Mouse (Mus musculus) CH12.LX (cell line): ENCODE results near the gene Troap. TPM values are rescaled to one million over a fixed set of nuclear protein-coding genes. Genes with fewer than 3 reads are reported as not detected.

Experiments used
- DNase-seq: peaks from one replicate; pipeline ENCODE4 v3.0.0-alpha.2; 2013; ENCODE audit errors: extremely low read depth
- H3K27ac ChIP-seq: 2 replicates; pipeline ENCODE4 v1.5.1; 2012; ENCODE audit warnings: low read depth, mild to moderate bottlenecking, control low read depth, moderate library complexity; ENCODE audit not compliant: insufficient read depth
- H3K27me3 ChIP-seq: replicated peaks from 2 replicates; pipeline ENCODE3; 2012; ENCODE audit warnings: inconsistent platforms
- H3K36me3 ChIP-seq, 2 experiments: replicated peaks in 1 of 2; 2 replicates each; pipeline versions ENCODE3 to v1.6.1; 2012; ENCODE audit warnings: inconsistent platforms in 1 of 2, low read length in 1 of 2, mild to moderate bottlenecking in 1 of 2, mixed read lengths in 1 of 2, moderate library complexity in 1 of 2; ENCODE audit not compliant: control insufficient read depth in 1 of 2, insufficient read depth in 1 of 2
- H3K4me1 ChIP-seq, 2 experiments: 2 replicates each; pipeline ENCODE4 v1.6.1; 2012; ENCODE audit warnings: inconsistent platforms in 1 of 2, moderate library complexity in 1 of 2; ENCODE audit not compliant: insufficient read depth in 2 of 2, control insufficient read depth in 1 of 2
- H3K4me2 ChIP-seq: 2 replicates; pipeline ENCODE4 v1.6.1; 2012; ENCODE audit warnings: low read depth, mild to moderate bottlenecking, control low read depth; ENCODE audit not compliant: poor library complexity, insufficient read depth, severe bottlenecking
- H3K4me3 ChIP-seq, 3 experiments: fragments of 150-350 bp in 1 of 3; sonication (generic) in 1 of 3; replicated peaks in 1 of 3; 2 replicates each; pipeline versions ENCODE3 to v1.5.1; 2011 to 2012; ENCODE audit warnings: low read depth in 2 of 3, low read length in 2 of 3, mild to moderate bottlenecking in 2 of 3, moderate library complexity in 2 of 3, control low read depth in 1 of 3, improper control_type of control experiment in 1 of 3, inconsistent platforms in 1 of 3, mixed read lengths in 1 of 3; ENCODE audit not compliant: poor library complexity in 1 of 3
- H3K79me2 ChIP-seq: replicated peaks from 2 replicates; pipeline ENCODE4 v1.6.1; 2012; ENCODE audit warnings: mild to moderate bottlenecking, moderate library complexity; ENCODE audit not compliant: control insufficient read depth, poor library complexity, insufficient read depth, severe bottlenecking; ENCODE audit errors: extremely low read depth
- H3K9ac ChIP-seq: 2 replicates; pipeline ENCODE4 v1.6.1; 2012; ENCODE audit warnings: low read depth, mild to moderate bottlenecking, control low read depth, moderate library complexity; ENCODE audit not compliant: insufficient read depth
- H3K9me3 ChIP-seq: replicated peaks from 2 replicates; pipeline ENCODE3; 2012; ENCODE audit warnings: low read length, inconsistent platforms, mixed read lengths
- BHLHE40 ChIP-seq: IDR thresholded peaks from 2 replicates; pipeline ENCODE4 v1.6.1; 2011; ENCODE audit warnings: mild to moderate bottlenecking, low read depth, low read length, improper control_type of control experiment
- CHD1 ChIP-seq: IDR thresholded peaks from 2 replicates; pipeline ENCODE4 v1.6.1; 2012; ENCODE audit warnings: low read depth, low read length, improper control_type of control experiment, inconsistent platforms
- CHD2 ChIP-seq: IDR thresholded peaks from 2 replicates; pipeline ENCODE4 v1.6.1; 2011; ENCODE audit warnings: low read length, improper control_type of control experiment
- E2F4 ChIP-seq: IDR thresholded peaks from 2 replicates; pipeline ENCODE4 v1.6.1; 2011; ENCODE audit warnings: low read depth, low read length, improper control_type of control experiment; ENCODE audit not compliant: insufficient replicate concordance
- ELF1 ChIP-seq: IDR thresholded peaks from 2 replicates; pipeline ENCODE4 v1.6.1; 2014; ENCODE audit warnings: low read depth, mild to moderate bottlenecking, inconsistent platforms, low read length, improper control_type of control experiment
- EP300 ChIP-seq: IDR thresholded peaks from 2 replicates; pipeline ENCODE4 v1.6.1; 2011; ENCODE audit warnings: low read length, improper control_type of control experiment
- ETS1 ChIP-seq: conservative IDR thresholded peaks from 2 replicates; pipeline ENCODE4 v1.6.1; 2012; ENCODE audit warnings: low read depth, mild to moderate bottlenecking, inconsistent platforms, low read length, improper control_type of control experiment, moderate library complexity
- GABPA ChIP-seq: IDR thresholded peaks from 2 replicates; pipeline ENCODE4 v1.6.1; 2012; ENCODE audit warnings: low read depth, low read length, improper control_type of control experiment, inconsistent platforms; ENCODE audit not compliant: insufficient replicate concordance
- HCFC1 ChIP-seq: IDR thresholded peaks from 2 replicates; pipeline ENCODE4 v1.6.1; 2012; ENCODE audit warnings: low read depth, mild to moderate bottlenecking, inconsistent platforms, low read length, improper control_type of control experiment
- IRF4 ChIP-seq: IDR thresholded peaks from 2 replicates; pipeline ENCODE4 v1.6.1; 2014; ENCODE audit warnings: low read depth, mild to moderate bottlenecking, inconsistent platforms, low read length, improper control_type of control experiment
- JUND ChIP-seq: conservative IDR thresholded peaks from 2 replicates; pipeline ENCODE4 v1.6.1; 2011; ENCODE audit warnings: low read depth, low read length, improper control_type of control experiment
- KAT2A ChIP-seq: IDR thresholded peaks from 2 replicates; pipeline ENCODE4 v1.6.1; 2012; ENCODE audit warnings: low read length, improper control_type of control experiment, inconsistent platforms; ENCODE audit not compliant: insufficient replicate concordance
- MAFK ChIP-seq: IDR thresholded peaks from 2 replicates; pipeline ENCODE4 v1.6.1; 2011; ENCODE audit warnings: low read length, improper control_type of control experiment; ENCODE audit not compliant: insufficient replicate concordance
- MAX ChIP-seq: IDR thresholded peaks from 2 replicates; pipeline ENCODE4 v1.6.1; 2011; ENCODE audit warnings: low read length, improper control_type of control experiment
- MAZ ChIP-seq: IDR thresholded peaks from 2 replicates; pipeline ENCODE4 v1.6.1; 2012; ENCODE audit warnings: low read depth, mild to moderate bottlenecking, inconsistent platforms, low read length, improper control_type of control experiment, moderate library complexity
- MXI1 ChIP-seq: IDR thresholded peaks from 2 replicates; pipeline ENCODE4 v1.6.1; 2011; ENCODE audit warnings: mild to moderate bottlenecking, low read depth, low read length, improper control_type of control experiment
- MYC ChIP-seq: IDR thresholded peaks from 2 replicates; pipeline ENCODE4 v1.6.1; 2011; ENCODE audit warnings: low read depth, mild to moderate bottlenecking, improper control_type of control experiment, low read length
- NELFE ChIP-seq: IDR thresholded peaks from 2 replicates; pipeline ENCODE4 v1.6.1; 2011; ENCODE audit warnings: low read depth, low read length, improper control_type of control experiment
- NRF1 ChIP-seq: IDR thresholded peaks from 2 replicates; pipeline ENCODE4 v1.6.1; 2014; ENCODE audit warnings: low read depth, mild to moderate bottlenecking, inconsistent platforms, low read length, improper control_type of control experiment, moderate library complexity
- PAX5 ChIP-seq: IDR thresholded peaks from 2 replicates; pipeline ENCODE4 v1.6.1; 2012; ENCODE audit warnings: low read length, inconsistent platforms, mixed read lengths
- POLR2A ChIP-seq: IDR thresholded peaks from 2 replicates; pipeline ENCODE4 v1.6.1; 2011; ENCODE audit warnings: low read depth, mild to moderate bottlenecking, improper control_type of control experiment, low read length
- RAD21 ChIP-seq: IDR thresholded peaks from 2 replicates; pipeline ENCODE4 v1.6.1; 2011; ENCODE audit warnings: low read depth, mild to moderate bottlenecking, low read length, improper control_type of control experiment, moderate library complexity
- RCOR1 ChIP-seq: conservative IDR thresholded peaks from 2 replicates; pipeline ENCODE4 v1.6.1; 2012; ENCODE audit warnings: low read depth, mild to moderate bottlenecking, inconsistent platforms, low read length, improper control_type of control experiment
- SIN3A ChIP-seq: IDR thresholded peaks from 2 replicates; pipeline ENCODE4 v1.6.1; 2012; ENCODE audit warnings: low read length, improper control_type of control experiment, inconsistent platforms
- SMC3 ChIP-seq: IDR thresholded peaks from 2 replicates; pipeline ENCODE4 v1.6.1; 2011; ENCODE audit warnings: low read depth, low read length, improper control_type of control experiment
- TCF12 ChIP-seq: IDR thresholded peaks from 2 replicates; pipeline ENCODE4 v1.6.1; 2014; ENCODE audit warnings: low read depth, mild to moderate bottlenecking, inconsistent platforms, low read length, improper control_type of control experiment
- UBTF ChIP-seq: IDR thresholded peaks from 2 replicates; pipeline ENCODE4 v1.6.1; 2012; ENCODE audit warnings: low read depth, mild to moderate bottlenecking, inconsistent platforms, low read length, improper control_type of control experiment, moderate library complexity
- USF1 ChIP-seq: IDR thresholded peaks from 2 replicates; pipeline ENCODE4 v1.6.1; 2014; ENCODE audit warnings: low read depth, mild to moderate bottlenecking, inconsistent platforms, low read length, improper control_type of control experiment
- USF2 ChIP-seq: conservative IDR thresholded peaks from 2 replicates; pipeline ENCODE4 v1.6.1; 2011; ENCODE audit warnings: low read depth, low read length, improper control_type of control experiment
- ZC3H11A ChIP-seq: IDR thresholded peaks from 2 replicates; pipeline ENCODE4 v1.6.1; 2012; ENCODE audit warnings: low read depth, mild to moderate bottlenecking, inconsistent platforms, low read length, improper control_type of control experiment
- ZKSCAN1 ChIP-seq: IDR thresholded peaks from 2 replicates; pipeline ENCODE4 v1.6.1; 2012; ENCODE audit warnings: low read depth, inconsistent platforms, low read length, improper control_type of control experiment, borderline replicate concordance
- ZMIZ1 ChIP-seq: IDR thresholded peaks from 2 replicates; pipeline ENCODE4 v1.6.1; 2012; ENCODE audit warnings: low read depth, mild to moderate bottlenecking, inconsistent platforms, low read length, improper control_type of control experiment
- ZNF384 ChIP-seq: IDR thresholded peaks from 2 replicates; pipeline ENCODE4 v1.6.1; 2012; ENCODE audit warnings: low read depth, low read length, improper control_type of control experiment, inconsistent platforms
- dilution Hi-C: fragments of 300-500 bp; cut with MboI; formaldehyde crosslinking; loops from 2 replicates; pipeline ENCODE4 v1.14.3; 2020; ENCODE audit warnings: low sequenced_read_pairs; ENCODE audit not compliant: extremely low pct_unique_long_range_greater_than_20kb, extremely low pct_ligation_motif_present
- in situ Hi-C: fragments of 300-500 bp; cut with MboI; formaldehyde crosslinking; loops from 3 replicates; pipeline ENCODE4 v1.14.3; 2019; ENCODE audit warnings: low sequenced_read_pairs, low pct_ligation_motif_present, low pct_unique_long_range_greater_than_20kb, mixed read lengths
- polyA plus RNA-seq: library from polyadenylated mRNA; unstranded; fragments of >175 nt; gene quantifications from 2 replicates; pipeline ENCODE4 v1.2.1, GENCODE M21; 2012; ENCODE audit warnings: low read depth; ENCODE audit not compliant: insufficient read length
- total RNA-seq, 2 experiments: library from RNA; depleted of rRNA; stranded (reverse); fragments of 300-350 nt in 1 of 2; fragments of >200 nt in 1 of 2; gene quantifications; 2 replicates each; pipeline ENCODE4 v1.2.3; 2012 to 2014

Troap gene
- total and polyA plus RNA-seq, 3 experiments = 17.8 to 74.2 (median 19.2) TPM

GRCm38 (mm10) chr15:99029619-99030584 lies 44.5 kb upstream of the Troap start, which contains the start of gene Tuba1c (continued):
- TF ChIP-seq ZC3H11A (no peak), USF2 (no peak), SMC3 (no peak), MAZ (peak; percentile 45; the same call in 1 of the 2 replicates), POLR2A (peak; percentile 99), BHLHE40 (peak; percentile 12; the same call in 1 of the 2 replicates), ZKSCAN1 (no peak)
- TF ChIP-seq, all 38 proteins: peak for 22

- H3K9ac ChIP-seq = peak overlapping the region; percentile 78
- peaks cover 16 to 29% of the 10 kb centered on the region in 2 experiments for H3K36me3 ChIP-seq
- peak overlapping the region; percentile 80 for H3K4me2 ChIP-seq
- H3K4me1 ChIP-seq = peaks cover 4 to 32% of the 10 kb centered on the region in 2 experiments; a peak in 3 of 4 replicates
- peaks cover 33% of the 10 kb centered on the region for H3K79me2 ChIP-seq
- DNase-seq = peak; percentile 82
- TF ChIP-seq POLR2A (no peak), MAX (peak; percentile 93), MAFK (peak; percentile 66; the same call in 1 of the 2 replicates), RCOR1 (no peak), MYC (peak; percentile 87), UBTF (no peak; the same call in 1 of the 2 replicates), CHD2 (peak; percentile 60), EP300 (peak; percentile 36), NELFE (no peak), ZMIZ1 (no peak), JUND (no peak), E2F4 (no peak), KAT2A (no peak), TCF12 (peak; percentile 75), USF1 (no peak), SIN3A (peak; percentile 96), ETS1 (peak; percentile 92), MXI1 (peak; percentile 95), BHLHE40 (peak; percentile 86), GABPA (no peak), IRF4 (peak; percentile 24; the same call in 1 of the 2 replicates), USF2 (no peak), ZNF384 (peak; percentile 35; the same call in 1 of the 2 replicates), PAX5 (no peak), CHD1 (peak; percentile 84; the same call in 1 of the 2 replicates), NRF1 (no peak), SMC3 (no peak), RAD21 (no peak), HCFC1 (no peak), ZC3H11A (no peak), ELF1 (peak; percentile 80)
- H3K27ac ChIP-seq = peak overlapping the region; percentile 84
- H3K27me3 ChIP-seq = no peaks in the 10 kb centered on the region
- H3K4me3 ChIP-seq = peak overlapping the region; percentile 69 to 91 (median 71)
- in situ Hi-C loops = no loop called here
- no peaks in the 10 kb centered on the region for H3K9me3 ChIP-seq
- dilution Hi-C loops = no loop called here
These were observed 43.6 kb upstream of the Troap start for GRCm38 (mm10) chr15:99030585-99031387.
